Comparison of ENCODE assay signal across 36 mouse cellular contexts in genomic region chr3:138373920-138374319, GRCm38 (mm10). TPM values are rescaled to one million over a fixed set of nuclear protein-coding genes. Genes with fewer than 3 reads are reported as not detected.
DNase-seq lines count a peak whose midpoint lies in the region; ATAC-seq and TF ChIP-seq lines count a peak whose summit lies in the region.
"Had no signal": no experiment of that assay in that cellular context is flagged by ENCODE, and none has a peak within 500 bp of the region (broad histone marks: within the 10 kb centered on the region; RNA-seq: fewer than 3 reads in every experiment).

No protein-coding gene starts in this region.

- H3K79me2 ChIP-seq in liver, adult 2 months (ENCODE audit: control insufficient read depth, insufficient read depth, low read length): peaks cover 5% of the 10 kb centered on the region; the same call in 1 of the 2 replicates

- H3K36me3 ChIP-seq in intestine, postnatal 0 days (ENCODE audit: control insufficient read depth, insufficient read depth): no peaks in the 10 kb centered on the region
- H3K36me3 ChIP-seq in intestine, embryonic 16.5 days (ENCODE audit: control insufficient read depth, insufficient read depth, low read length): no peaks in the 10 kb centered on the region
- no peaks in the 10 kb centered on the region for H3K36me3 ChIP-seq in liver, adult 2 months (ENCODE audit: control insufficient read depth, insufficient read depth, low read length)
- H3K36me3 ChIP-seq: forebrain, embryonic 10.5 days; G1E; heart, embryonic 10.5 days; heart, embryonic 13.5 days had no signal

- no peak overlapping the region for H3K4me2 ChIP-seq in intestine, postnatal 0 days (replicated peaks; ENCODE audit: low read depth)
- H3K4me2 ChIP-seq in intestine, embryonic 16.5 days (ENCODE audit: low read depth, low read length): no peak overlapping the region
- H3K4me2 ChIP-seq: forebrain, embryonic 13.5 days; heart, embryonic 13.5 days; hindbrain, embryonic 14.5 days had no signal

- no peak overlapping the region for H3K4me3 ChIP-seq in intestine, postnatal 0 days (ENCODE audit: low read depth, low read length)
- H3K4me3 ChIP-seq in intestine, embryonic 16.5 days (ENCODE audit: low read length): no peak overlapping the region
- H3K4me3 ChIP-seq in liver, adult 2 months (ENCODE audit: insufficient read depth, low read depth, low read length): peak overlapping the region; percentile 57
- no peak overlapping the region for H3K4me3 ChIP-seq in brown adipose tissue, adult 24 weeks (ENCODE audit: insufficient read depth, low read depth, low read length)
- H3K4me3 ChIP-seq: forebrain, embryonic 10.5 days; forebrain, embryonic 13.5 days; heart, adult 2 months; heart, embryonic 10.5 days; heart, embryonic 13.5 days had no signal

- peak; percentile 59 for DNase-seq in adrenal gland, postnatal 10 days
- no peak for DNase-seq in adrenal gland, adult 8-10 months
- DNase-seq in liver, adult 2 months (ENCODE audit: extremely low read depth, low read depth, low spot score): peak; percentile 96
- DNase-seq in liver: no peak
- DNase-seq: adrenal gland, postnatal 25 days; B cell, adult 2 months; cerebellum, adult 11 months; cerebellum, adult 2 months; cerebellum, adult 9-11 months; cerebellum, postnatal 25 days; gastrocnemius, postnatal 10 days; gastrocnemius, postnatal 36 days; heart, adult 2 months; heart, postnatal 14 days; heart, postnatal 4 days had no signal

- ATAC-seq in intestine, postnatal 0 days: peak; percentile 33; the same call in 1 of the 2 replicates
- ATAC-seq in intestine, embryonic 16.5 days: no peak
- ATAC-seq: forebrain, embryonic 13.5 days; forebrain, embryonic 16.5 days; hindbrain, postnatal 0 days; inflammation-experienced regulatory T-cells, adult 6 months; Patski had no signal

- no peak for TF ChIP-seq POLR2A in liver, adult 2 months (IDR thresholded peaks at IDR 0.05; ENCODE audit: extremely low read depth, insufficient read depth, low read length)

- H3K9ac ChIP-seq in intestine, postnatal 0 days (ENCODE audit: low read depth, low read length): no peak overlapping the region
- H3K9ac ChIP-seq in intestine, embryonic 16.5 days (ENCODE audit: low read depth, low read length): no peak overlapping the region
- H3K9ac ChIP-seq in liver, adult 2 months (ENCODE audit: low read depth, low read length): peak overlapping the region; percentile 74
- H3K9ac ChIP-seq: forebrain, embryonic 13.5 days; heart, embryonic 13.5 days; hindbrain, embryonic 14.5 days had no signal

- no peaks in the 10 kb centered on the region for H3K4me1 ChIP-seq in intestine, postnatal 0 days (replicated peaks; ENCODE audit: control insufficient read depth, insufficient read depth, low read length)
- no peaks in the 10 kb centered on the region for H3K4me1 ChIP-seq in intestine, embryonic 16.5 days (ENCODE audit: control insufficient read depth, insufficient read depth, low read length)
- H3K4me1 ChIP-seq in liver, adult 2 months (ENCODE audit: control insufficient read depth, insufficient read depth, low read length): peaks cover 17% of the 10 kb centered on the region
- H3K4me1 ChIP-seq in brown adipose tissue, adult 24 weeks (ENCODE audit: control insufficient read depth, insufficient read depth, insufficient read length, low read length): 0 out of 2 replicates have a peak, but pooled peaks cover 3% of the 10 kb centered on the region
- H3K4me1 ChIP-seq: forebrain, embryonic 10.5 days; forebrain, embryonic 13.5 days; heart, embryonic 10.5 days; heart, embryonic 13.5 days had no signal

- no peak for TF ChIP-seq CTCF in intestine, postnatal 0 days (IDR thresholded peaks at IDR 0.05; ENCODE audit: low read depth)
- no peak for TF ChIP-seq CTCF in liver, adult 2 months (IDR thresholded peaks at IDR 0.05; ENCODE audit: low read depth, low read length)

- no peaks in the 10 kb centered on the region for H3K9me3 ChIP-seq in intestine, postnatal 0 days (ENCODE audit: control insufficient read depth)
- no peaks in the 10 kb centered on the region for H3K9me3 ChIP-seq in intestine, embryonic 16.5 days (ENCODE audit: control insufficient read depth, low read length)
- H3K9me3 ChIP-seq: forebrain, embryonic 10.5 days; forebrain, embryonic 13.5 days; G1E; heart, embryonic 10.5 days; heart, embryonic 13.5 days had no signal

- 72% methylated on average over 4 of the region's 4 CpGs for WGBS in intestine, postnatal 0 days
- WGBS in intestine, embryonic 16.5 days: 69% methylated on average over 4 of the region's 4 CpGs
- WGBS in liver, adult 2 months: 22% methylated on average over 4 of the region's 4 CpGs

- no peak overlapping the region for H3K27ac ChIP-seq in intestine, postnatal 0 days (ENCODE audit: low read depth, low read length)
- no peak overlapping the region for H3K27ac ChIP-seq in intestine, embryonic 16.5 days (ENCODE audit: low read length)
- peak overlapping the region; percentile 95 for H3K27ac ChIP-seq in liver, adult 2 months (replicated peaks; ENCODE audit: insufficient read depth, low read depth, low read length)
- peak overlapping the region; percentile 69 for H3K27ac ChIP-seq in brown adipose tissue, adult 24 weeks (replicated peaks; ENCODE audit: low read depth, low read length)
- H3K27ac ChIP-seq: forebrain, embryonic 10.5 days; forebrain, embryonic 13.5 days; heart, adult 2 months; heart, embryonic 10.5 days; heart, embryonic 13.5 days; hindbrain, embryonic 14.5 days; hindbrain, postnatal 0 days had no signal

- H3K27me3 ChIP-seq in intestine, postnatal 0 days (replicated peaks; ENCODE audit: control insufficient read depth, insufficient read depth, low read length): no peaks in the 10 kb centered on the region
- no peaks in the 10 kb centered on the region for H3K27me3 ChIP-seq in intestine, embryonic 16.5 days (replicated peaks; ENCODE audit: control insufficient read depth, insufficient read depth, low read length)
- H3K27me3 ChIP-seq in liver, adult 2 months (ENCODE audit: control insufficient read depth, insufficient read depth, low read length): no peaks in the 10 kb centered on the region
- H3K27me3 ChIP-seq: CH12.LX; forebrain, embryonic 13.5 days; heart, embryonic 13.5 days; Patski had no signal

RNA-seq across cellular contexts. Expression of gene Adh6b, which starts 32.3 kb away (rescaled TPM):
- total RNA-seq in adrenal gland, postnatal 10 days (2021): 1 to 10 TPM; 1.1 to 1.2 TPM
- total RNA-seq in adrenal gland, adult 8-10 months (2022): under 1 TPM in 1 of 4 experiments, not detected in 3; 0.17 TPM
- not detected in 2 replicates for polyA plus RNA-seq in intestine, postnatal 0 days (2015; fragmentation: Nextera tagmentation; extraction: Ambion mirVana)
- 0.15 TPM in 1 of 2 replicates, not detected in the other for polyA plus RNA-seq in intestine, embryonic 16.5 days (2015; fragmentation: Nextera tagmentation; extraction: Ambion mirVana)
- total RNA-seq in liver, adult 2 months (2014; rRNA removed): 0.07 TPM in 1 of 2 replicates, not detected in the other
- 0.06 TPM in 2 replicates for polyA plus RNA-seq in liver, adult 2 months (2012; rRNA removed)
- polyA plus RNA-seq in brown adipose tissue, adult 24 weeks (2012; ENCODE audit: insufficient read depth, insufficient read length, missing spikeins): 1.1 and 2.4 TPM in 2 replicates
- total RNA-seq: adrenal gland, postnatal 25 days; CH12.LX; common myeloid progenitor, adult 5-6 weeks; gastrocnemius, adult 18-20 months; gastrocnemius, postnatal 36 days; granulocyte monocyte progenitor cell, adult 5-6 weeks had no signal
- polyA plus RNA-seq: cerebellum, adult 2 months; forebrain, embryonic 16.5 days; G1E; inflammation-experienced regulatory T-cells, adult 6 months had no signal

RNA-seq across cellular contexts. Expression of gene Adh4, which starts 41.3 kb away (rescaled TPM):
- 1 to 10 TPM; 3.6 to 4.4 TPM for total RNA-seq in adrenal gland, postnatal 10 days (2021)
- total RNA-seq in adrenal gland, adult 8-10 months (2022): 1 to 10 TPM in 1 of 4 experiments, under 1 TPM in 2, not detected in 1; 0.28 to 1.6 (median 0.81) TPM
- polyA plus RNA-seq in intestine, postnatal 0 days (2015; fragmentation: Nextera tagmentation; extraction: Ambion mirVana): 0.51 TPM in 1 of 2 replicates, not detected in the other
- polyA plus RNA-seq in intestine, embryonic 16.5 days (2015; fragmentation: Nextera tagmentation; extraction: Ambion mirVana): 0.20 and 0.54 TPM in 2 replicates
- total RNA-seq in liver, adult 2 months (2014; rRNA removed): 198 and 305 TPM in 2 replicates
- 74.6 and 79.5 TPM in 2 replicates for polyA plus RNA-seq in liver, adult 2 months (2012; rRNA removed)
- 2.5 TPM in 2 replicates for polyA plus RNA-seq in brown adipose tissue, adult 24 weeks (2012; ENCODE audit: insufficient read depth, insufficient read length, missing spikeins)
- total RNA-seq: common myeloid progenitor, adult 5-6 weeks; G1E; gastrocnemius, adult 18-20 months; gastrocnemius, postnatal 10 days; gastrocnemius, postnatal 36 days; granulocyte monocyte progenitor cell, adult 5-6 weeks; heart, adult 2 months; heart, postnatal 14 days; heart, postnatal 4 days; hindbrain, postnatal 0 days had no signal
- polyA plus RNA-seq: cerebellum, adult 2 months; embryonic facial prominence, embryonic 11.5 days; embryonic facial prominence, embryonic 14.5 days; forebrain, embryonic 10.5 days; forebrain, embryonic 13.5 days; forebrain, embryonic 16.5 days; G1E; heart, adult 2 months; heart, embryonic 10.5 days; heart, embryonic 13.5 days; heart, embryonic 16.5 days; hindbrain, embryonic 11.5 days; hindbrain, postnatal 0 days; Patski had no signal

Comparison
In these comparisons a context has a peak if more than half of its experiments do, and no peak if none do; other contexts are left out.
1. DNase-seq: peak in adrenal gland, postnatal 10 days (single experiment) and liver, adult 2 months (single experiment); none in adrenal gland, adult 8-10 months (single experiment) and liver (single experiment).
2. H3K27ac ChIP-seq: peak in liver, adult 2 months (single experiment) and brown adipose tissue, adult 24 weeks (single experiment); none in intestine, postnatal 0 days (single experiment) and intestine, embryonic 16.5 days (single experiment).
3. RNA of gene Adh4, which starts 41.3 kb away (polyA plus RNA-seq): 74.6 to 79.5 TPM in liver, adult 2 months; 2.5 TPM in brown adipose tissue, adult 24 weeks, 0.51 TPM in intestine, postnatal 0 days and 0.20 to 0.54 TPM in intestine, embryonic 16.5 days; every median in the first group is over 10 times any median in the second.